Mouse (Mus musculus) T-helper 1 cell (primary cell): Measurements from ENCODE around the gene Gm14295.
"Not testable (repeated sequence)": the region's sequence is repeated elsewhere in the genome, so short reads cannot be mapped to it uniquely, and the experiment has no call there.

Experiments
- in situ Hi-C: fragments of 300-600 bp; cut with MboI, MseI; formaldehyde crosslinking; loops from one replicate; pipeline ENCODE4 v1.15.1; 2025; ENCODE audit warnings: high pct_unique_total_duplicates

The Gm14295 gene

GRCm38 (mm10) chr2:176798312-176798711 is at the start of gene Gm14295:
Gm14295 (plus strand) TSS chr2:176798612.
- in situ Hi-C loops, result not testable (repeated sequence)

GRCm38 (mm10) chr2:176798785-176799184 is 373 bp downstream of the Gm14295 start:
- in situ Hi-C loops, result not testable (repeated sequence)

- in situ Hi-C loops, result loop anchor here (10.0 kb wide), 1 partner anchor 1726 kb away; no protein-coding TSS in a partner anchor
Observed at GRCm38 (mm10) chr2:176830840-176831239, 32.4 kb downstream of the Gm14295 start, which contains the start of gene Gm14408. Gm14408 (plus strand) TSS chr2:176831140.
